Mouse (Mus musculus) embryonic facial prominence, embryonic 12.5 days (tissue): ENCODE data around the gene Gm20425. TPM values are rescaled to one million over a fixed set of nuclear protein-coding genes. Genes with fewer than 3 reads are reported as not detected.

Source experiments
- ATAC-seq: fragments of 200-750 bp; cut with Nextera tagmentation; 2 replicates; pipeline ENCODE4 v1.8.0; 2017; ENCODE audit not compliant: insufficient number of reproducible peaks, insufficient read depth, low FRiP score, low TSS enrichment
- H3K27ac ChIP-seq: fragments of 300-500 bp; sonication (generic); 2 replicates; pipeline ENCODE4 v1.5.1; 2016; ENCODE audit warnings: mild to moderate bottlenecking
- H3K27me3 ChIP-seq: fragments of 300-500 bp; sonication (generic); 2 replicates; pipeline ENCODE4 v1.6.1; 2016; ENCODE audit warnings: mild to moderate bottlenecking, moderate library complexity
- H3K36me3 ChIP-seq: fragments of 300-500 bp; sonication (generic); 2 replicates; pipeline ENCODE4 v1.6.1; 2016; ENCODE audit warnings: mild to moderate bottlenecking
- H3K4me1 ChIP-seq: fragments of 300-500 bp; sonication (generic); 2 replicates; pipeline ENCODE4 v1.6.1; 2016
- H3K4me2 ChIP-seq: fragments of 300-500 bp; sonication (generic); replicated peaks from 2 replicates; pipeline ENCODE4 v1.6.1; 2016; ENCODE audit warnings: mild to moderate bottlenecking, moderate library complexity
- H3K4me3 ChIP-seq: fragments of 300-500 bp; sonication (generic); 2 replicates; pipeline ENCODE4 v1.5.1; 2016; ENCODE audit warnings: mild to moderate bottlenecking
- H3K9ac ChIP-seq: fragments of 300-500 bp; sonication (generic); 2 replicates; pipeline ENCODE4 v1.6.1; 2016; ENCODE audit warnings: mild to moderate bottlenecking, moderate library complexity
- H3K9me3 ChIP-seq: fragments of 300-500 bp; sonication (generic); 2 replicates; pipeline ENCODE4 v1.6.1; 2016; ENCODE audit warnings: mild to moderate bottlenecking, moderate library complexity
- WGBS: fragments of 180-500 bp; shearing (Covaris S2); methylation state at CpG from one replicate; pipeline ENCODE4 v1.1.7; 2016; 5-methylcytosine and 5-hydroxymethylcytosine counted together
- polyA plus RNA-seq: library from polyadenylated mRNA; unstranded; fragments of >200 nt; fragmentation: Nextera tagmentation; extraction: Ambion mirVana; gene quantifications from 2 replicates; pipeline ENCODE4 v1.2.1, GENCODE M21; 2016

The Gm20425 gene
- polyA plus RNA-seq, 1 experiment from 2014 or later: 0.60 TPM

DNA sequence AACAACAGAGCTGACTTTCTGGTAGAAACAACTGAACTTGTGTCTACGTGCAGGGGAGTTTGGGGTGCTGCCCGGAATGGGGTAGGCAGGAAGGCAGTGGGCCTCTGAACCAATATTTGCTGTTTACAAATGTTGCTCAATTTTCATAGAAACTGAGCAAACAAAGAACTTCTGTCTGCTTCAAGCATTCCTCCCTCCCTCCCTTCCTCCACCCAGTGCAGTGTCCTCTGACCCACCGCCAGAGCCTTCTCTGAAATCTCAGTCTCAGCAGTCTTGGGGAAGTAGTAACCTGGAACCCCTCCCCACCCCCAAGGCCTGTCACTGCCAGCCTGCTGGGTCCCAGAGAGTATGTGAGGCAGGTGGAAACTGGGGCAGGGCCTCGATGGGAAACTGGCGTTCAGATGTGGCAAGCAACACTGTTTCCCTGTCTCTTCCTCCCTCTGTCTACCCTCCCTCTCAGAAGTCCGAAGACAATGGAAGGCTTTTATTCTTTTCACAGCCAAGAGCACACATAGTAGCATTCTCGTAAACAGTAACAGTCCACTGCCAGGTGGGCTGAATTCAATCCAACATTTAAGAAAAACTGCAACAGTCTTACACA lies 4.6 kb upstream of the Gm20425 start:
- ATAC-seq: no peak; the same call in 1 of the 2 replicates

DNA sequence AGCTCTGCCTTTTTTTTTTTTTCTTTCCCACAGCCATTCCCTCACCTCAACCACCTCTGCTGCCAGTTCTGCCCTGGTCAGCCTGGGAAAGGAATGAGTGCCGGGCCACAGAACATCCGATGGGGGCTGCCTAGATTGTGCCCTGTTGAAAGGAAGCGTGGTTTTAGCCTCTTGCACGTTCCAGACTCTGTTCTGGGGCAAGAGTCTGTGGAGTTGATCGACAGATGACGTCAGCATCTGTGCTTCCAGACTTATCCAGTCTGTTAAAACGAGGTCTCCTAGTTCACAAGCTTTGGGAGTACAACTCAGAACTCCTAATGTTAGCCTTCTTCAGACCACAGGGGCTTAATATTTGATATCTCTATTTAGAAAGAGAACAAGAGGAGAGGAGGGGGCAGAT lies 4.0 kb upstream of the Gm20425 start:
- 67% methylated on average over 7 of the region's 7 CpGs for WGBS
- Histone ChIP-seq H3K36me3 (no peaks in the 10 kb centered on the region), H3K27me3 (no peaks in the 10 kb centered on the region), H3K9me3 (no peaks in the 10 kb centered on the region), H3K4me3 (no peak overlapping the region), H3K4me2 (no peak overlapping the region), H3K27ac (no peak overlapping the region), H3K4me1 (peaks cover 10% of the 10 kb centered on the region), H3K9ac (no peak overlapping the region)
- ATAC-seq: no peak

More for the DNA sequence above, 4.6 kb upstream of the Gm20425 start:
- no peak overlapping the region for H3K9ac ChIP-seq
- H3K4me2 ChIP-seq: no peak overlapping the region
- H3K9me3 ChIP-seq: no peaks in the 10 kb centered on the region
- H3K27me3 ChIP-seq: no peaks in the 10 kb centered on the region
- 52% methylated on average over 7 of the region's 7 CpGs for WGBS
- peaks cover 10% of the 10 kb centered on the region for H3K4me1 ChIP-seq
- no peak overlapping the region for H3K4me3 ChIP-seq
- no peaks in the 10 kb centered on the region for H3K36me3 ChIP-seq
- H3K27ac ChIP-seq: no peak overlapping the region

DNA sequence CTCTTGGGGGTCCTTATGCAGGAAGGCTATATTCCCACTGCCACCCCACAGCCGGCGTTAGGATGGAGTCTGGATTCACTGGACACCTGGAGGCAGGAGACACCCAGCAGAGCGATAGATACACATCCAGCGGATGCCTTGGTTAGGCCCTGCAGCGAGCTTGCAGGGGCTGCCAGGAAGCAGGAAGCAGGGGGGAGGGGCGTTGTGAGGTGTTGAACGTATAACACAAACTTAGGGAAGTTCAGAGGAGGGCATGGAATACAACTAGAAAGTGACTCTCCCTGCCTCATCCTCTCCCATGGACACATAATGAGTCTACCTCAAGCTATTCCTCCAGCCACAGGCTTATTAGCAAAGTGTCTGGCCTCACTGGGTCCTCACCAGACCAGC lies 2.9 kb upstream of the Gm20425 start:
- WGBS: 57% methylated on average over 7 of the region's 7 CpGs

DNA sequence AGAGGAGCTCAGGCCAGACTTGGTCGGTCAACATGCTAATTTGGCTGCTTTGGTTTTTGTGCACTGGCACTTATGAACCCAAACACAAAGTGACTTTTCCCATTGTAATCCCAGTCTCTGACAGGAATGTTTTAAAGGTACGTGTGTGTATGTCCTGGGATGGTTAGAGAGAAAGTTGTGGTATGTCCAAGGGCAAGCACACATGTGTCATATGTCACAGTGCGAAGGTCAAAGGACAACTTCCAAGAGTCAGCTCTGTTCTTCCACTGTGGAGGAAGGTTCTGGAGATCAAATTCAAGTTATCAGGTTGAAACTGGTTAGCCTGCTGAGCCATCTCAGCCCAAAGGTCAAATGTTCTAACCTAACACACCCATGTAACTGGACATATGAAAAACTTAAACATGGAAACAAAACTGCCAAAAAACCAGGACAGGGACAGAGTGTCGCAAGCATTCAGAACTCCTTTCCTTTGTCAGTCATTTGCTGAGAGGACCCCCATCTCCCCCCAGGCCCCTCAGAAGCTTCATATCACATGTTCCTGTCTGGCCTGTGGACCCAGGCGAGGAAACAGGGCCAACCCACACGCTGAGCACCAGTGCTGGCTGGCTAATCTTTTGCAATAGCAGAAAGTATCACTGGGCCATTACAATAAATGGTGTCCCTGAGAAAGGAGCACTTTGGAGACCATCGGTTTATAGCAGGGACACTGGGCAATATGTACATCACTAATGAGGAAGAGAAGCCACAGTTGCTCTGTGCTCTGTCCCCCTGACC lies 2.3 kb upstream of the Gm20425 start:
- H3K27me3 ChIP-seq: no peaks in the 10 kb centered on the region
- ATAC-seq: no peak
- H3K4me1 ChIP-seq: peaks cover 10% of the 10 kb centered on the region
- WGBS: 84% methylated on average over 7 of the region's 7 CpGs
- H3K9ac ChIP-seq: no peak overlapping the region
- no peaks in the 10 kb centered on the region for H3K36me3 ChIP-seq
- H3K27ac ChIP-seq: no peak overlapping the region
- no peaks in the 10 kb centered on the region for H3K9me3 ChIP-seq
- H3K4me3 ChIP-seq: no peak overlapping the region
- H3K4me2 ChIP-seq: no peak overlapping the region

More for the DNA sequence above, 2.9 kb upstream of the Gm20425 start:
- Histone ChIP-seq H3K27me3 (no peaks in the 10 kb centered on the region), H3K4me1 (peaks cover 10% of the 10 kb centered on the region), H3K9me3 (no peaks in the 10 kb centered on the region), H3K4me3 (no peak overlapping the region), H3K4me2 (no peak overlapping the region), H3K27ac (no peak overlapping the region), H3K9ac (no peak overlapping the region), H3K36me3 (no peaks in the 10 kb centered on the region)
- no peak for ATAC-seq

DNA sequence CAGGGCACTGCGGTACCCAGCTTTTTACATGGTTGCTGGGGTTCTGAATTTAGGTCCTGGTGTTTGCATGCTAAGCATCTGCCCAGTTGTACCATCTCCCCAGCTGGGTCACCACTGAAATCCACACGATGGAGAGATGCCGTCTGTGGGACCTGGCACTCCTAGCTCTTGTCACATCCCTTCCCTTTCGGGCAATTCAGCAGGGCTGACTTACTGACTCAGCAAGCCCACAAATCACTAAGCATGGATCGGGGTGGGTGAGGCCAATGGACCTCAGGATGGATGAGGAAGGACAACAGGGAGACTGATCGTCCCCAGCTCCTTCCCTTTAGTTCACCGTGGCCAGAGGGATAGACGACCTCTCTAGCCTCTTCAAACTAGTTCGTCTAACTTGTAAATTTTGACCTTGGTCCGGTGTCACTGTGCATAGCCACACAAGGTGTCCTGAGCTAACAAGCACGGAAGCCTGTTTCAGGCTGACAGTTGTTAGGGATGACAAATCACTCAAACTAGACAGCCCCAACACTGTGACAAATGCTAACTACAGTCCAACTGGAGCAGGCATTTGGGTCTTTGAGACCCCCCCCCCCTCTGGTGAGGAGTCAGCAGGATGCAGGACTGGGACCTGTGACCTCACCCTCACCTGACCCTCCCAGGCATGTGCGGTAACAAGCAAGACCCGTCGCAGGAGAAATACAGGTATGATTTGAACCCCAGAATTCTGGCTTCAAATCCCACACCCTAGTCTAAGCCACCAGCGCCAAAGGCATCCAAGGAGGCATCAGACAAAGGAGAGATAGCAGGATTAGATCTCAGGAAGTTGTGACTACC lies 855 bp downstream of the Gm20425 start:
- Histone ChIP-seq H3K9me3 (no peaks in the 10 kb centered on the region), H3K9ac (no peak overlapping the region), H3K4me2 (no peak overlapping the region; the same call in 1 of the 2 replicates), H3K36me3 (no peaks in the 10 kb centered on the region), H3K27me3 (no peaks in the 10 kb centered on the region), H3K27ac (no peak overlapping the region), H3K4me1 (peaks cover 10% of the 10 kb centered on the region), H3K4me3 (no peak overlapping the region)
- 85% methylated on average over 15 of the region's 15 CpGs for WGBS
- ATAC-seq: no peak

DNA sequence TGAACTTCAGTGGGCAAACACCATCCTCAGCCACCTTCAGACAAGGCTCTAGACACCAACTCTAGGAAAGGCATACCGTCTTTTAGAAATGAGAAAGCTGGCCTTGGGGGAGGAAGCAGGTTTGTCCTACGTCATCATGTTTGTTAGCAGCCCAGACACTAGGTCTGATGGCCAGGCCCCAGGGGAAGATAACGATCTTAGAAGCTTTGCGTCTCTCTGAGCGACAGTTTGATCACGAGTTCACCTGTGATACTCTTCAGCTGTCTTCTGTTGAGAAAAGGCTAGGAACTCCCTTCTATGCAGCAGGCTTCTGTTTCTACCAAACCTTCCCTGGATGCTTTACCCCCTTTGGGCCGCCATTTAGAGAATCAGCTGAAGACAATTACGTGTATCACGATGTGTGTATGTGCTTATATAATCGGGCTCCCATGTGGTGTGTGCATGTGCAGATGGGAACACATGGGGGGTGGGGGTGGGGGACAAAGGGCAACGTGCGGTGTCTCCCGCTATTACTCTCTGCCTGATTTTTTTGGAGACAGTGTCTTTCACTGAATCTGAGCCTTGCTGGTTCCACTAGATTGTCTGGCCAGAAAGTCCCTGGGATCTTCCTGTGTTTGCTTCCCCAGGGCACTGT lies 1.6 kb downstream of the Gm20425 start:
- Histone ChIP-seq H3K9me3 (no peaks in the 10 kb centered on the region), H3K4me3 (no peak overlapping the region), H3K36me3 (no peaks in the 10 kb centered on the region), H3K27ac (no peak overlapping the region), H3K9ac (no peak overlapping the region), H3K4me1 (peaks cover 10% of the 10 kb centered on the region), H3K4me2 (no peak overlapping the region), H3K27me3 (no peaks in the 10 kb centered on the region)
- 80% methylated on average over 13 of the region's 13 CpGs for WGBS
- ATAC-seq: no peak

DNA sequence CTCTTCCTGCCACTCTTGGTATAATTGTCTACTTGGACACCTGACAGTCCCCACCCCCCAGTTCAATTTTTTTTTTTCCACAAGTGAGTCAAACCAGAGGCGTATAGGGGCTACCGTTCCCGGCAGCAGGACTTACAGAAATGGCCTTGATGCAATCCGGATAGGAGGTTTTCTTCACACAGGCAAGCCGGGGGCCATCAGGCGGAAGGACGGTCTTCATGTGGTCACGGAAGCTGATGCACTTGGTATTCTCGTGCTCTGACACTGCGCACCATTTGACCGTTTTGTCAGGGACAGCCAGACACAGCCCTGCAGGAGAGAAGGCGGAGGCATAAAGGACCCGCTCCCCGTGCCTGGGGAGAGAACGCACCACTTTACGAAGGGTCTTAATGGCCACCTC lies 2.3 kb downstream of the Gm20425 start:
- no peak overlapping the region for H3K4me3 ChIP-seq
- H3K9ac ChIP-seq: no peak overlapping the region
- peaks cover 10% of the 10 kb centered on the region for H3K4me1 ChIP-seq
- no peaks in the 10 kb centered on the region for H3K27me3 ChIP-seq
- no peak overlapping the region for H3K27ac ChIP-seq
- no peaks in the 10 kb centered on the region for H3K36me3 ChIP-seq
- no peaks in the 10 kb centered on the region for H3K9me3 ChIP-seq
- no peak overlapping the region for H3K4me2 ChIP-seq
- no peak for ATAC-seq
- 93% methylated on average over 16 of the region's 16 CpGs for WGBS

DNA sequence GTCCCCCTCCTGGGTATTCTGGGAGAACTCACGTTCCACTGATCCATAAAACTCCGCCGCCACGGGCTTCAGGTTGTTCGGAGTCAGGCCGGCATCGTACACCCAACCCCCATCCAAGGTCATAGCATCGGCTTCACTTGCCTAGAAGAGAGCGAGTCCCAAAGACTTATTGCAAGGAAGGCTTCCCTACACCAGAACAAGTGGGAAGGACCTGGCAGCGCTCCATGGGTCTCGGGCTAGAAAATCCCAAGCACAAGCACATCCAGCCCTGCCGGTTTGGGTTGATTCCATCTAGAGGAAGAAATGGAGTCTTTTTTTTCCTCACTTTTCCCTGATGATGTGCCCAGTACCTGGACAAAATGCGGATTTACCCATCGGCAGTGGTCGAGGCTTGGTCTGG lies 3.3 kb downstream of the Gm20425 start:
- H3K36me3 ChIP-seq: no peaks in the 10 kb centered on the region
- no peaks in the 10 kb centered on the region for H3K27me3 ChIP-seq
- H3K9me3 ChIP-seq: no peaks in the 10 kb centered on the region
- peaks cover 10% of the 10 kb centered on the region for H3K4me1 ChIP-seq
- no peak overlapping the region for H3K27ac ChIP-seq
- H3K9ac ChIP-seq: no peak overlapping the region
- H3K4me2 ChIP-seq: no peak overlapping the region
- no peak overlapping the region for H3K4me3 ChIP-seq
- WGBS: 93% methylated on average over 15 of the region's 15 CpGs
- no peak for ATAC-seq

DNA sequence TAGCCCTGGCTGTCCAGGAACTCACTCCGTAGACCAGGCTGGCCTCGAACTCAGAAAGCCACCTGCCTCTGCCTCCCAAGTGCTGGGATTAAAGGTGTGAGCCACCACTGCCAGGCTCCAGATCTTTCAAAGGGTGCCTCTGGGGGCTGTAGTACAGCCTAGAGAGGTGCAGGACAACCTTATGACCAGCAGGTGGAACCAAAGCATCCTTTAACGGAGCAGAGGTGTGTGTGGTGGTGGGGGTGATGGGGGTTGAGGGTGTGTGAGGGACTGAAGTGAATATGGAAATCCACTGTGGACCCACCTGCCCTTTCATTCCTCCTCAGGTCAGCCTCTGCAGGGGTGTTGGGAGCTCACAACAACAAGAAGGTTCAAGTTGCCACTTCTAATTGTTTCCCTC lies 4.6 kb downstream of the Gm20425 start:
- WGBS: 70% methylated on average over 3 of the region's 3 CpGs
- Histone ChIP-seq H3K4me1 (peaks cover 4% of the 10 kb centered on the region), H3K27me3 (no peaks in the 10 kb centered on the region), H3K9me3 (no peaks in the 10 kb centered on the region), H3K36me3 (no peaks in the 10 kb centered on the region), H3K4me3 (no peak overlapping the region), H3K4me2 (no peak overlapping the region), H3K9ac (no peak overlapping the region), H3K27ac (no peak overlapping the region)
- no peak for ATAC-seq

DNA sequence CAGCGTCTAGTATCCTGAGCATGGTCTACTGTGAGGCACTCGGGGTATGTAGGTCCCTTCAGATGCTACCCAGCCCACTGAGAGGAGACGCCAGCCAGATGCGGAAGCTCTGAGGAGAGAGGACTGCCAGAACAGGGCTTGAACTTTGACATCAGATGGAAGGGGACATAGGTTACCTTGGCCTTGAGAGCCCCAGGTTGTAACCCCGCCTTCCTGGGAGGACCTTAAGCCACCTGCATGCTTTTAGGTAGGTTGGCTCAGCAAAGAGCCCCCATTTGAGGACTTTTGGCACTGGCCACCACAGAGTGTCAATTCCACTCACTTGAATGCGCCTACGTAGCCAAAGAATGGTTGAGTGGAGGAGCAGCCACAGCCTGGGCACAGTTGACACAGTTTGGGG lies 5.4 kb downstream of the Gm20425 start:
- Histone ChIP-seq H3K36me3 (no peaks in the 10 kb centered on the region), H3K9ac (no peak overlapping the region), H3K4me2 (no peak overlapping the region), H3K9me3 (no peaks in the 10 kb centered on the region), H3K4me3 (no peak overlapping the region), H3K27me3 (no peaks in the 10 kb centered on the region), H3K4me1 (no peaks in the 10 kb centered on the region), H3K27ac (no peak overlapping the region)
- WGBS: 88% methylated on average over 7 of the region's 7 CpGs
- ATAC-seq: no peak

DNA sequence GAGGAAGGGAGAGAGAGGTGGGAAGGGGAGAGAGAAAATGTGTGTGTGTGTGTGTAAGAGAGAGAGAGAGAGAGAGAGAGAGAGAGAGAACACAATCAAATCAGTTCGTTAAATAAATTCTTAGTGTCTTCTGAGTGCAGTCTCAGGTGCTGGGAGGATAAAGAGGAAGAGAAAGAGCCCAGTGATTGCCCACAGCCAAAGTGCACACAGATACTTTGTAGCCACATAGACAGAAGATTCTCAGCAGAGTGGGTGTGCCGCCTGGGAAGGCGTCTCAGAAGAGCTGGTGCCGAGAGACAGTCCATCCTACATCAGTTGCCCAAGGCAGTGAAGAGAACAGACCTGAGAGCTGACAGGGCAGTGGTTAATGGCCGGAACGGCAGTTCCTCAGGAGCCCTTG lies 15.8 kb downstream of the Gm20425 start:
- no peak overlapping the region for H3K9ac ChIP-seq
- no peaks in the 10 kb centered on the region for H3K36me3 ChIP-seq
- H3K4me1 ChIP-seq: no peaks in the 10 kb centered on the region
- H3K27me3 ChIP-seq: no peaks in the 10 kb centered on the region
- H3K27ac ChIP-seq: no peak overlapping the region
- no peak for ATAC-seq
- H3K9me3 ChIP-seq: no peaks in the 10 kb centered on the region
- H3K4me3 ChIP-seq: no peak overlapping the region
- no peak overlapping the region for H3K4me2 ChIP-seq
- 66% methylated on average over 6 of the region's 6 CpGs for WGBS
